Mouse (Mus musculus): ENCODE results near the gene Gsap.

DNA sequence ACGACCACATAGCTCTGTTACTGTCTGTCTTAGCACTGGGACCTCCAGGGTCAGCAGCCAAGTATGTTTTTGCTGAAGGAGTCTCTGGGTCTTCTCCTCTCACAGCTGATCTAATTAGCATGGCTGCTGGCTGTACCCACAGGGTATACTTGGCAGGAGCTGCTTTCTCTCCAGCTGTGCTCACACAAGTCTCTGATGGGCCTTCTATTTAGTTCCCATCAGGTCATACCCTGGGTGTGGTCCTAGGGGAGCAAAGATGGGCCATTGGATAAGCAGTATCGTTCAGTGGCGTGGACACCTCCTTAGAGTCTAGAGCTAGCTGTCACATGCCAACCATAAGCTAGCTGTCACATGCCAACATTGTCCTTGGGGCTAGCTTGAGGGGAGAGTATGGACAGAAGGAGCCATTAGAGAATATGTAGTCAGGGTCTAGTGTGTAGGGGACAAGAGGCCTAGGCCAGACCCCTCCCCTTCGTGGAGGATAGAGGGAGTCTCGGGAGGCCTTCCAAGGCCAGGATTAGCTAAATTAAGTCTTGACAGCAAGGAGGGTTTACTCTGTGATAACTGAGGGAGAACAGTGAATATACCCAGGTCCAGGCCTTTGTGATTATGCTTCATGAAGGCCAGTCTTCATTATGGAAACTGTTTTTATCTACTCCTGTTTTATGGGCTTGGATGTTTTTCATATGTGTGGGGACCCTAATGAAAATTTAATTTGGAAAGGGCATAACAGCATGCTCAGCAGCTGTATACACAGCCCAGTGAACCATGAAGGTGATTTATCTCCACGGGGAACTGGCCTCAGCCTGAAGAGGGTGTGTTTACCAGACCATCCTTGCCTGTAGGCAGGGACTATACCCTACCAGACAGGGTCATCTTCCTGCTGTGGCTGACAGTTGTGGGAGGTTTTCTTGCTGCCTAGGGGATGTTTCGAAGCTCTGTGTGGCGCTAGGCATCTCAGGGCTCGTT, 85.6 kb downstream of the Gsap start:
- TF ChIP-seq POLR2A (IDR thresholded peaks at IDR 0.05; ENCODE audit: insufficient read depth, low read depth, low read length) = no peak
- TF ChIP-seq CTCF (IDR thresholded peaks at IDR 0.05) = no peak

Data from heart, adult 2 months (tissue).